Mouse (Mus musculus) gastrocnemius, postnatal 36 days (tissue): Measurements from ENCODE around the gene Dnpep. TPM values are rescaled to one million over a fixed set of nuclear protein-coding genes. Genes with fewer than 3 reads are reported as not detected.
A peak's percentile ranks its signal among the peaks of the same experiment; 100 is the strongest.

Source experiments
- DNase-seq, 2 experiments: peaks; one replicate each; pipeline ENCODE4 v3.0.0; 2022
- intact Hi-C: fragments of 180-260 bp; cut with DNase I; formaldehyde crosslinking; loops from one replicate; pipeline ENCODE4 v1.15.1; 2025
- long read RNA-seq, 2 experiments: library from polyadenylated mRNA; stranded (forward); transcript quantifications; one replicate each; pipeline ENCODE4 v2.0.0; 2021
- total RNA-seq, 2 experiments: library from RNA; stranded (reverse); gene quantifications; 2 replicates each; pipeline ENCODE4 v1.2.3; 2021

The Dnpep gene
- total RNA-seq, result 10 to 100 TPM; 46.4 to 48.3 TPM
- long read RNA-seq, experiment 1, transcript Dnpep-201 (15 exons, 2,488 nt), result major isoform, 41 of 59 reads
- long read RNA-seq, experiment 1, partial matches to known transcripts, result 7 of 59 reads
- long read RNA-seq, experiment 1, other reads (novel, unspliced or antisense), result 2 of 59 reads
- long read RNA-seq, experiment 2, transcript Dnpep-201 (15 exons, 2,488 nt), result major isoform, 63 of 78 reads
- long read RNA-seq, experiment 2, partial matches to known transcripts, result 6 of 78 reads
- long read RNA-seq, experiment 2, other reads (novel, unspliced or antisense), result 4 of 78 reads

DNA sequence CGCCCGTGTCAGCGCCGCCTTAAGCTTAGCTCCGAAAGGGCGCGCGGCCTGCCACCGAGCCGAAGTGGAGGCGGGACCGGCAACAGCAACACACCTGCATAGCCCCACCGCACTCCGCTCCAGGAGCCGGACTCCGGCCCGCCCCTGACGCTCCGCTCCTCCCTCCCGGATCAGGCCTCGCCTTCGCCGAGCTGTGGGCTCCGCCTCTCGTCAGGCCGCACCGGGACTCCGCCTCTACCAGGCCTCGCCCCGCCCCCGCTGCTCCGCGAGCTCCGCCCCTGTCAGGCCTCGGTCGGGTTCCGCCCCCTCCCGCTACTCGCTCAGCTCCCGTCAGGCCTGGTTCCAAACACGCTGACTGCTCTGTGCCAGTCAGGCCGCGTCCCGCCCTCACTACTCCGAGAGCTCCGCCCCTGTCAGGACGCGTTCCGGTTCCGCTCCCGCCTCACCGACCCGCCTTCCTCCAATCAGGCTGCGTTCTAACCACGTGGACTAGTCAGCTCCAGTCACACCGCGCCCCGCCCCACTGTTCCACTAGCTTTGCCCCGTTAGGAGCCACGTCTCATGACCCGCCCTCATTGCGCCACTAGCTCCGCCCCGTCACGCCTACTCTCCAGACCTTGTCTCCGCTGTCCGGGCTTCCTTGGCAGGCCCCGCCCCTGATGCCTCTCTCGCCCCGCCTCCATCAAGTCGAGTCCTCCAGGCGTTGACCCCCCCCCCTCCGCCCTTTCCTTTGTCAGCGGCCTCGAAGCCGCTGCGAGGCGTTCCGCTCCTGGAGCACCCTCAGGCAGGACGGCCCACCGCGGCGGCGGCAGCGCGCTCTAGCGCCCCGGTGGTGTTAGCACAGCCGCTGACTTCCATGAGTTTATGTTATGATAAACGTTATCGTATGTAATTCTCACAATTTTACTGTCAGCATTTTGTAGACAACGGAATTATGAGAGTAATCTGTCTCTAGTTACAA lies at the start of gene Dnpep:
TSS of gene Dnpep (minus strand) at position 750 of the 961 bp plus-strand sequence.
- DNase-seq, result peak; percentile 100
- intact Hi-C loops, result loop anchor here (1.0 to 5.0 kb wide), 2 partner anchors 65 to 149 kb away; partner anchors contain the start of gene Zfand2b

GRCm38 (mm10) chr1:75365510-75366137 lies 47.8 kb upstream of the Dnpep start:
- no peak for DNase-seq
- intact Hi-C loops, result loop anchor here (2.0 kb wide), 1 partner anchor 63 kb away; no protein-coding TSS in a partner anchor

- no peak for DNase-seq
- intact Hi-C loops, result no loop called here
These were observed 46.1 kb upstream of the Dnpep start for GRCm38 (mm10) chr1:75363868-75364267.

GRCm38 (mm10) chr1:75361750-75362149 lies 44.0 kb upstream of the Dnpep start:
- intact Hi-C loops, result no loop called here
- DNase-seq, result no peak

- intact Hi-C loops, result no loop called here
- DNase-seq, result no peak
These were observed 43.3 kb upstream of the Dnpep start for GRCm38 (mm10) chr1:75361123-75361522.

- intact Hi-C loops, result loop anchor here (1.0 kb wide), 1 partner anchor 16 kb away; no protein-coding TSS in a partner anchor
- DNase-seq, result peak; percentile 80 to 87
These were observed 42.6 kb upstream of the Dnpep start, which contains the start of gene Des for GRCm38 (mm10) chr1:75360112-75361031. TSS of gene Des (plus strand) at chr1:75360329.

- DNase-seq, result peak in 1 of 2 experiments; percentile 21
- intact Hi-C loops, result no loop called here
These were observed 41.6 kb upstream of the Dnpep start for GRCm38 (mm10) chr1:75359346-75359745.

DNA sequence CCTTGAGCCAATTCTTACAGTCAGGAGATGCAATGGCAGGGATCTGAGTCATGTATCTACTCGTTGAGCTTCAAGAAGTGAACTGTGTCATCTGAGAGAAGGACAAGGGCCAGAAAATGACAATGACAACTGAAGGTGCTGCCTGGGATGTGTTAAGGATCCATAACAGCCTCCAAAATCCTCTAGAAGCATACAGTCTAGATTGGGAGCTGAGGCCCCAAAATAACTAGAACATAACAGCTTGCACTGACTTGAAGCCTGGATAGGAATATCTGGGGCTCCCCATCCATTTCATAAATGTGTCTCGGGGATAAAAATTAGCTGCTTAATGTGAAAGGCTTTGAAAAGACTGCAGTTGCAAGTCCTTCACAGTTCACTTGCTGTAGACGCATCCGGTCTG lies 40.2 kb upstream of the Dnpep start:
- intact Hi-C loops, result no loop called here
- DNase-seq, result no peak

GRCm38 (mm10) chr1:75357261-75357660 lies 39.5 kb upstream of the Dnpep start:
- peak in 1 of 2 experiments; percentile 49 for DNase-seq
- intact Hi-C loops, result no loop called here

DNA sequence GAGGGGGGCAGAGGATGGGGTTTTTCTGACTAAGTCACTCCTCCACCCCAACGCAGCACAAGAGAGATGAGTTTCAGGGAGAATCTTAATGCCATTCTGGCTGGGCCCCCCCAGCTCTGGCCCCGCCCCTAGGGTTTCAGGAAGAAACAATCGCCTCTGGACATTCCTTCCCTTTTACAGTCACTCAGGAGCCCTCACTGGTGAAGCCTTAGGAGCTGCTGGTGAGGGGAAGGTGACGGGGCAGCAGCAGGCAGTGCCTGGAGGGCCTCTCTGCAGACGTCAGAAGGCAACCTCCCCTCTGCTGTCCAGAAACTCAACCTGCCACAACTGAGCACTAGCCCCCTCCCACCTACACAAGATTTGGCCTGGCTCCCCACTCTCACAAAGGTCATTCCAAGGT lies 31.5 kb upstream of the Dnpep start:
- intact Hi-C loops, result no loop called here
- DNase-seq, result no peak

GRCm38 (mm10) chr1:75347279-75347678 lies 29.5 kb upstream of the Dnpep start:
- intact Hi-C loops, result no loop called here
- DNase-seq, result no peak

GRCm38 (mm10) chr1:75345036-75345935 lies 27.5 kb upstream of the Dnpep start:
- DNase-seq, result peak in 1 of 2 experiments; percentile 55

DNA sequence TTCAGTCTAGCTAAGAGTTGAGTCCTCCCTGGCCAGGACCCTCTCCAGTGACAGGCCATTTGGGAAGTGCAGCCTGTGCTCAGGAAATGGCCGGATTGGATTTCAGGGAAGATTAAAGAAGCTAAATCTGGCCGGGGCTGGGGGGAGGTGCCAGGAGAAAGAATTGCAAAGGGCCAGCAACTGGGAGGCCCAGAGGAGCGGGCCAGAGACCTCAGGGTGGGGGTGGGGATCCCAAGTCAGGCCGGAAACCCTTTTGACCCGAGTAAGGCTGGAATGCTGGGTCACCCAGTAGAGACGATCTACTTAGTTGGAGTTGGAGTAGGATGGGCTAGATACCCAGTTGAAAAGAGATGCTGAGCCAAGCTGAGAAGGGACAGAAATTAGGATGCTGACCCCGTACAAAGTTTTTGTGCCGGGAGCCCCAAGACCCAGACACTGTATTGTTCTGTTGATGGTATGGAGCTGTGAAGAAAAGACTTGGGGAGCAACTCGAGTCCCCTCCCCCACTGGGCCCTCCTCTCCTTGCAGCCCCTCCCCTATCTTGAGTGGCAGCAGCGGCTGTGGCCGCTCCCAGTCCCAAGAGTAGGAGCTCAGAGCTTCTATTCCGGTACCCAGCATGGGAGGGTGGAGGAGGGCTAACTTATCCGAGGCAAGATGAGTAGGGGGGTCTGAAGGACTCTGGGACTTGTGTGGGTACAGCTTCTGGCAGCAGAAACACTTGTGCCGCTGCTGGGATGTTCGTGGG lies 26.7 kb upstream of the Dnpep start:
- peak; percentile 60 to 66 for DNase-seq

More at GRCm38 (mm10) chr1:75345036-75345935, 27.5 kb upstream of the Dnpep start:
- intact Hi-C loops, result no loop called here

GRCm38 (mm10) chr1:75342874-75343416 lies 25.2 kb upstream of the Dnpep start:
- DNase-seq, result peak in 1 of 2 experiments; percentile 46
- intact Hi-C loops, result loop anchor here (2.0 kb wide), 1 partner anchor 124 kb away; no protein-coding TSS in a partner anchor

More for the DNA sequence above, 26.7 kb upstream of the Dnpep start:
- intact Hi-C loops, result loop anchor here (1.0 kb wide), 1 partner anchor 16 kb away; the partner anchor contains the start of gene Des

DNA sequence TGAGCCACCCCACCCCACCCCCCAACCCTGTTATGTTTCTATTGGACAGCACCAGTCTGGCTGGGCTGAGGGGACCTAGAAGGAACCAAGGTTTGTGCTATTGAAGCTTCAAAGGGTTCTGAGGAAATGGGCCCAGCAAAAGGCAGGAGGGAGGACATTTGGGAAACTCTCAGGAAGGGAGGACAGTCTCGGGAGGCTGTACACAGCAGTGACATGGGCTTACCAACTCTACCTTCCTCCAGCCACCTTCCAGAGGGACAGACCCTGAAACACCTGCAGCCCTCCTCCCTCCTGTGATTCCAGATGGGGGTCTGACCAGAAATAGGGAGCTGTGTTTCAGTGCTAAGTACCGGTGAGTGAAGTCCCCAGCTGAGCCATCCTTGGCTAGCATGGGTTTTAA lies 22.7 kb upstream of the Dnpep start:
- DNase-seq, result no peak
- intact Hi-C loops, result no loop called here

- DNase-seq, result no peak
- intact Hi-C loops, result no loop called here
These were observed 21.5 kb upstream of the Dnpep start for GRCm38 (mm10) chr1:75339337-75339736.

DNA sequence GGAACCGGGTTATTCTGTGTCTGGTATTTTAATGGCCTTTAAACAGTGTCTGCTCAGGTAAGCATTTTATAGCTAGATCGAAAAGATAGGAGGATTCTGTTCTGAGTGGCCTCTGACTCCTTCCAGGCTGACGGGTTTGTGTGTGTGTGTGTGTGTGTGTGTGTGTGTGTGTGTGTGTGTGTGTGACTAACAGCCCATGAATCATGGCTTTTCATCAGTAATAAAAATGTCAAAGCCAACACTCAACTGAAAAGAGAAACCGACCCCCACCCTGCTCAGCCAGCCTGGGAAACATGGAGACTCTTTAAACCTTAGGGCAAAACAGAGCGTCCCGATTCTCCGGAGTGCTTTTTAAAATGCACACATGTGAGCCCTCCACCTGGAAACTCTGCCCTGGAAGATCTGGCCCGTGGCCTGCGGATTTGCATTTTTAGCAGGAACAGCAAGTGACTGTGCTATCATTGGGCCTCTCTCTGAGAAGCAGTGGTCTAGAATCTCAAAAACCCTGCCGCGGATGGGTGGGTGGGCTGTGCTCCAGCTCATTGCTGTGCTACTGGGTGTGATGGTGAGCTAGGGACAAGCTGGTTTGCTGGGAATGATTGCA lies 20.4 kb upstream of the Dnpep start:
- DNase-seq, result no peak
- intact Hi-C loops, result no loop called here
